Mouse (Mus musculus) embryonic facial prominence, embryonic 14.5 days (tissue): ENCODE data around the gene Mcmbp. TPM values are rescaled to one million over a fixed set of nuclear protein-coding genes. Genes with fewer than 3 reads are reported as not detected.
"Not testable (repeated sequence)": the region's sequence is repeated elsewhere in the genome, so short reads cannot be mapped to it uniquely, and the experiment has no call there.

Experiments
- ATAC-seq: fragments of 200-750 bp; cut with Nextera tagmentation; 2 replicates; pipeline ENCODE4 v1.8.0; 2017; ENCODE audit warnings: low read depth, moderate number of reproducible peaks, moderate TSS enrichment
- DNase-seq: peaks from one replicate; pipeline ENCODE4 v3.0.0-alpha.2; 2015; ENCODE audit warnings: low spot score
- H3K27ac ChIP-seq: fragments of 300-500 bp; sonication (generic); replicated peaks from 2 replicates; pipeline ENCODE4 v1.5.1; 2014; ENCODE audit warnings: low read depth, mild to moderate bottlenecking, low read length, moderate library complexity
- H3K27me3 ChIP-seq: fragments of 300-500 bp; sonication (generic); replicated peaks from 2 replicates; pipeline ENCODE4 v1.6.1; 2014; ENCODE audit warnings: low read length; ENCODE audit not compliant: control insufficient read depth, insufficient read depth
- H3K36me3 ChIP-seq: fragments of 300-500 bp; sonication (generic); 2 replicates; pipeline ENCODE4 v1.6.1; 2014; ENCODE audit warnings: low read length, mixed read lengths; ENCODE audit not compliant: control insufficient read depth, insufficient read depth
- H3K4me1 ChIP-seq: fragments of 300-500 bp; sonication (generic); 2 replicates; pipeline ENCODE4 v1.6.1; 2014; ENCODE audit warnings: antibody characterized with exemption, low read length; ENCODE audit not compliant: control insufficient read depth, insufficient read depth
- H3K4me2 ChIP-seq: fragments of 300-500 bp; sonication (generic); 2 replicates; pipeline ENCODE4 v1.6.1; 2014; ENCODE audit warnings: low read depth, mild to moderate bottlenecking, low read length, moderate library complexity, mixed read lengths
- H3K4me3 ChIP-seq: fragments of 300-500 bp; sonication (generic); 2 replicates; pipeline ENCODE4 v1.5.1; 2014; ENCODE audit warnings: low read depth, mild to moderate bottlenecking, low read length
- H3K9ac ChIP-seq: fragments of 300-500 bp; sonication (generic); 2 replicates; pipeline ENCODE4 v1.6.1; 2014; ENCODE audit warnings: low read depth, mild to moderate bottlenecking, low read length, moderate library complexity, mixed read lengths
- H3K9me3 ChIP-seq: fragments of 300-500 bp; sonication (generic); 2 replicates; pipeline ENCODE4 v1.6.1; 2016; ENCODE audit warnings: low read length; ENCODE audit not compliant: control insufficient read depth
- WGBS: fragments of 180-500 bp; shearing (Covaris S2); extraction: QIAGEN DNeasy Blood & Tissue Kit; methylation state at CpG from one replicate; pipeline ENCODE4 v1.1.7; 2014; 5-methylcytosine and 5-hydroxymethylcytosine counted together
- polyA plus RNA-seq: library from polyadenylated mRNA; unstranded; fragments of >200 nt; fragmentation: Nextera tagmentation; extraction: Ambion mirVana; gene quantifications from 2 replicates; pipeline ENCODE4 v1.2.1, GENCODE M21; 2014

The Mcmbp gene
- polyA plus RNA-seq, 1 experiment from 2014 or later = 57.9 TPM

GRCm38 (mm10) chr7:128731585-128731984 lies 8.7 kb downstream of the Mcmbp start:
- no peak for ATAC-seq
- H3K4me3 ChIP-seq = no peak overlapping the region
- H3K36me3 ChIP-seq = 0 out of 2 replicates have a peak, but pooled peaks cover 3% of the 10 kb centered on the region
- no peak overlapping the region for H3K27ac ChIP-seq
- H3K4me1 ChIP-seq = no peaks in the 10 kb centered on the region
- DNase-seq = no peak
- no peak overlapping the region for H3K9ac ChIP-seq
- no peak overlapping the region for H3K4me2 ChIP-seq
- H3K27me3 ChIP-seq = no peaks in the 10 kb centered on the region
- no peaks in the 10 kb centered on the region for H3K9me3 ChIP-seq
- 81% methylated on average over 2 of the region's 2 CpGs for WGBS

GRCm38 (mm10) chr7:128728738-128729137 lies 11.6 kb downstream of the Mcmbp start:
- Histone ChIP-seq H3K9me3 (no peaks in the 10 kb centered on the region), H3K4me3 (no peak overlapping the region), H3K36me3 (0 out of 2 replicates have a peak, but pooled peaks cover 4% of the 10 kb centered on the region), H3K4me2 (no peak overlapping the region), H3K4me1 (no peaks in the 10 kb centered on the region), H3K27me3 (no peaks in the 10 kb centered on the region), H3K9ac (no peak overlapping the region), H3K27ac (no peak overlapping the region)
- DNase-seq = no peak
- WGBS = 84% methylated on average over 10 of the region's 10 CpGs
- no peak for ATAC-seq

- Histone ChIP-seq H3K9ac (no peak overlapping the region), H3K27me3 (no peaks in the 10 kb centered on the region), H3K27ac (no peak overlapping the region), H3K9me3 (no peaks in the 10 kb centered on the region), H3K4me1 (no peaks in the 10 kb centered on the region), H3K4me2 (no peak overlapping the region), H3K4me3 (no peak overlapping the region), H3K36me3 (0 out of 2 replicates have a peak, but pooled peaks cover 11% of the 10 kb centered on the region)
- 54% methylated on average over 5 of the region's 5 CpGs for WGBS
- ATAC-seq (no peak), DNase-seq (no peak)
Measured at GRCm38 (mm10) chr7:128727701-128728100, 12.6 kb downstream of the Mcmbp start.

GRCm38 (mm10) chr7:128726999-128727398 lies 13.3 kb downstream of the Mcmbp start:
- H3K27me3 ChIP-seq = no peaks in the 10 kb centered on the region
- H3K4me2 ChIP-seq = no peak overlapping the region
- peaks cover 17% of the 10 kb centered on the region for H3K36me3 ChIP-seq
- no peak for DNase-seq
- ATAC-seq = no peak
- H3K9ac ChIP-seq = no peak overlapping the region
- no peak overlapping the region for H3K4me3 ChIP-seq
- no peaks in the 10 kb centered on the region for H3K4me1 ChIP-seq
- WGBS = 70% methylated on average over 10 of the region's 10 CpGs
- H3K9me3 ChIP-seq = no peaks in the 10 kb centered on the region
- H3K27ac ChIP-seq = no peak overlapping the region

- Histone ChIP-seq H3K27ac (no peak overlapping the region), H3K9me3 (no peaks in the 10 kb centered on the region), H3K9ac (no peak overlapping the region), H3K27me3 (no peaks in the 10 kb centered on the region), H3K4me1 (no peaks in the 10 kb centered on the region), H3K4me2 (no peak overlapping the region), H3K36me3 (peaks cover 27% of the 10 kb centered on the region), H3K4me3 (no peak overlapping the region)
- DNase-seq (no peak), ATAC-seq (peak; percentile 32; the same call in 1 of the 2 replicates)
- WGBS = 75% methylated on average over 9 of the region's 9 CpGs
Measured at GRCm38 (mm10) chr7:128725189-128725588, 15.1 kb downstream of the Mcmbp start.

- peak; percentile 95 for ATAC-seq
- no peak overlapping the region for H3K27ac ChIP-seq
- H3K27me3 ChIP-seq = no peaks in the 10 kb centered on the region
- DNase-seq = peak; percentile 93
- no peaks in the 10 kb centered on the region for H3K4me1 ChIP-seq
- H3K36me3 ChIP-seq = peaks cover 30% of the 10 kb centered on the region
- no peak overlapping the region for H3K4me3 ChIP-seq
- H3K9me3 ChIP-seq = no peaks in the 10 kb centered on the region
- whole genome bisulfite sequencing = 32% methylated on average over 4 of the region's 4 CpGs
- no peak overlapping the region for H3K9ac ChIP-seq
- H3K4me2 ChIP-seq = no peak overlapping the region
Measured at GRCm38 (mm10) chr7:128724761-128725160, 15.5 kb downstream of the Mcmbp start.

GRCm38 (mm10) chr7:128717991-128718390 lies 22.3 kb downstream of the Mcmbp start:
- no peak for ATAC-seq
- no peak overlapping the region for H3K4me2 ChIP-seq
- no peaks in the 10 kb centered on the region for H3K4me1 ChIP-seq
- WGBS = 67% methylated on average over 4 of the region's 4 CpGs
- H3K9ac ChIP-seq = no peak overlapping the region
- DNase-seq = no peak
- H3K27me3 ChIP-seq = no peaks in the 10 kb centered on the region
- no peaks in the 10 kb centered on the region for H3K9me3 ChIP-seq
- no peak overlapping the region for H3K4me3 ChIP-seq
- H3K36me3 ChIP-seq = peaks cover 88% of the 10 kb centered on the region
- no peak overlapping the region for H3K27ac ChIP-seq

GRCm38 (mm10) chr7:128705735-128706134 lies 34.6 kb downstream of the Mcmbp start:
- no peaks in the 10 kb centered on the region for H3K27me3 ChIP-seq
- no peaks in the 10 kb centered on the region for H3K4me1 ChIP-seq
- no peaks in the 10 kb centered on the region for H3K9me3 ChIP-seq
- WGBS = 21% methylated on average over 4 of the region's 4 CpGs
- ATAC-seq = peak; percentile 85
- peak; percentile 61 for DNase-seq
- H3K27ac ChIP-seq = no peak overlapping the region
- H3K36me3 ChIP-seq = peaks cover 95% of the 10 kb centered on the region
- no peak overlapping the region for H3K4me3 ChIP-seq
- H3K4me2 ChIP-seq = no peak overlapping the region
- no peak overlapping the region for H3K9ac ChIP-seq

- not testable (repeated sequence) for ATAC-seq, DNase-seq, H3K4me3 ChIP-seq, H3K9ac ChIP-seq, H3K4me2 ChIP-seq, H3K27me3 ChIP-seq, H3K4me1 ChIP-seq, H3K9me3 ChIP-seq, H3K27ac ChIP-seq
- WGBS = 88% methylated on average over 6 of the region's 6 CpGs
- H3K36me3 ChIP-seq = peaks cover 94% of the 10 kb centered on the region
Measured at GRCm38 (mm10) chr7:128699959-128700358, 40.3 kb downstream of the Mcmbp start.
